Mouse (Mus musculus) spleen, adult 10 weeks (tissue): Measurements from ENCODE around the gene D130040H23Rik. TPM values are rescaled to one million over a fixed set of nuclear protein-coding genes. Genes with fewer than 3 reads are reported as not detected.

Experiments
- polyA plus RNA-seq: library from polyadenylated mRNA; stranded (reverse); fragments of 350-450 nt; fragmentation: Illumina TruSeq; extraction: RNeasy Lipid Tissue Mini Kit (QIAGEN cat#74804); gene quantifications from one replicate; pipeline ENCODE4 v1.2.3, GENCODE M21; 2015; ENCODE audit warnings: low replicate concordance; ENCODE audit not compliant: insufficient read depth

D130040H23Rik gene
- polyA plus RNA-seq = 33.9 TPM

DNA sequence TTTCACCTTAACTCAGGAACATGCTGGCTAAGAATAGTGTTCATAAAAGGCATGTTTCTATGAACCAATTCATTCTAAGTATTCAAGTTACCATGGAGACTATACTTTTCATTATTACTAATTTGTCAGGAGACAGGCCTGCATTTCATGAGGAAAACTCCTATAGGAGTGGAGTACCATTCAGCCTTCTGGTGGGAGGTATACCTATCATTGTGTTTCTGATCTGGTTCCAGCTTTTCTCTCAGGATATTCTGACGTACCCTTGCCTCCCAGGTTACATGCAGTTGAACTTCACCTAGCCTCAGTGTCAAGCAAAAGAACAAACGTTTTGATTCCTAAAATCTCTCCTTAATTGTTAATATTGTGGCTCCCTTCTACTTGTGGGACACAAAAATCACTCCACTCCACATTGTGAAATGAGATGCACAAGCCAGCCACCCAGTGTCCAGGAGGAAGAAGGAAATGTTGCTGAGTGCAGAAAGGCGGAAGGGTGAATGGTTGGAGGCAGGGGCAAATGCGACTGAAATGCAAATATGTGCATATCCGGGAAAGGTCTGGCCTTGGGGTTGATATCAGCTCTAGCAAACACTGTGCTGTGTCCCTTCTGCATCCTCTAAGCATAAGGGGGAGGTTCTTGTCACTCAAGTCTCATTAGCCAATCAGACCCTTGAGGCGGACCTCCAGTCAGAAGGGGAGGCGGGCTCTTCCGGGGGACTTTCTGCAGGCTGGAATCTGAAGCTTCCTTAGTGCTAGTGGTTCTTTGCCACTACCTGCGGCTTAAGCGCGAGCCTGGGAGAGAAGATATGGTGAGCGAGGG, at the start of gene D130040H23Rik:
Gene D130040H23Rik (plus strand): TSS at position 695 of the 817 bp plus-strand sequence.

Other genes with a start within 250 kb of the D130040H23Rik start
- gene Zfp930, start 62.0 kb upstream of the D130040H23Rik start, polyA plus RNA-seq = 25.4 TPM
- gene Gm9495, start 182.5 kb downstream of the D130040H23Rik start, polyA plus RNA-seq = not detected